Mouse (Mus musculus) gastrocnemius, postnatal 25 days (tissue): ENCODE data around the gene Natd1. TPM values are rescaled to one million over a fixed set of nuclear protein-coding genes. Genes with fewer than 3 reads are reported as not detected.

Source experiments
- DNase-seq: peaks from one replicate; pipeline ENCODE4 v3.0.0; 2022
- total RNA-seq, 2 experiments: library from RNA; stranded (reverse); gene quantifications; 1 replicate in 1 of 2; 2 replicates in 1 of 2; pipeline ENCODE4 v1.2.3; 2021

Gene Natd1
- total RNA-seq, 2 experiments from 2014 or later, result 9.5 to 10.3 TPM

- no peak for DNase-seq
Measured at GRCm38 (mm10) chr11:60932503-60933020, 18.0 kb upstream of the Natd1 start.

- DNase-seq, result peak; percentile 97
Measured at GRCm38 (mm10) chr11:60931869-60932481, 17.4 kb upstream of the Natd1 start, which contains the start of gene Map2k3. Map2k3 (plus strand) TSS chr11:60932033.

- DNase-seq, result peak; percentile 49
Measured at GRCm38 (mm10) chr11:60931282-60931868, 16.8 kb upstream of the Natd1 start.

- DNase-seq, result no peak
Measured at GRCm38 (mm10) chr11:60930724-60931281, 16.3 kb upstream of the Natd1 start.

GRCm38 (mm10) chr11:60927264-60927663, 12.7 kb upstream of the Natd1 start:
- DNase-seq, result peak; percentile 84

- DNase-seq, result no peak
Measured at GRCm38 (mm10) chr11:60924981-60925380, 10.4 kb upstream of the Natd1 start.

GRCm38 (mm10) chr11:60924498-60924897, 9.9 kb upstream of the Natd1 start:
- no peak for DNase-seq

GRCm38 (mm10) chr11:60922964-60923363, 8.4 kb upstream of the Natd1 start:
- no peak for DNase-seq

- DNase-seq, result no peak
Measured at GRCm38 (mm10) chr11:60922195-60922594, 7.6 kb upstream of the Natd1 start.

- no peak for DNase-seq
Measured at GRCm38 (mm10) chr11:60920021-60920420, 5.5 kb upstream of the Natd1 start.

- DNase-seq, result no peak
Measured at GRCm38 (mm10) chr11:60915201-60915600, 651 bp upstream of the Natd1 start.

GRCm38 (mm10) chr11:60913301-60914196, 1.0 kb downstream of the Natd1 start:
- peak; percentile 89 for DNase-seq

- no peak for DNase-seq
Measured at GRCm38 (mm10) chr11:60912525-60912973, 2.0 kb downstream of the Natd1 start.

- no peak for DNase-seq
Measured at GRCm38 (mm10) chr11:60909626-60910025, 4.9 kb downstream of the Natd1 start.

- DNase-seq, result no peak
Measured at GRCm38 (mm10) chr11:60908073-60908472, 6.5 kb downstream of the Natd1 start.

- no peak for DNase-seq
Measured at GRCm38 (mm10) chr11:60906449-60906848, 8.1 kb downstream of the Natd1 start.

- DNase-seq, result no peak
Measured at GRCm38 (mm10) chr11:60905407-60906120, 9.0 kb downstream of the Natd1 start.

- DNase-seq, result no peak
Measured at GRCm38 (mm10) chr11:60903661-60904061, 10.9 kb downstream of the Natd1 start.

- no peak for DNase-seq
Measured at GRCm38 (mm10) chr11:60902486-60902885, 12.1 kb downstream of the Natd1 start.

GRCm38 (mm10) chr11:60902001-60902400, 12.5 kb downstream of the Natd1 start:
- no peak for DNase-seq

GRCm38 (mm10) chr11:60895915-60896314, 18.6 kb downstream of the Natd1 start:
- DNase-seq, result no peak

GRCm38 (mm10) chr11:60890744-60891143, 23.8 kb downstream of the Natd1 start:
- no peak for DNase-seq
